Mouse (Mus musculus): ENCODE results near the gene Gm8113. TPM values are rescaled to one million over a fixed set of nuclear protein-coding genes. Genes with fewer than 3 reads are reported as not detected.
"Not testable (repeated sequence)": the region's sequence is repeated elsewhere in the genome, so short reads cannot be mapped to it uniquely, and the experiment has no call there.

Gm8113 gene
- polyA plus RNA-seq (2015; fragmentation: Nextera tagmentation; extraction: Ambion mirVana): 3.8 and 4.6 TPM in 2 replicates

- H3K27me3 ChIP-seq, H3K9me3 ChIP-seq, H3K4me1 ChIP-seq, H3K36me3 ChIP-seq: not testable (repeated sequence)
- peak; percentile 76; the same call in 1 of the 2 replicates for ATAC-seq (ENCODE audit: insufficient number of reproducible peaks, low FRiP score, low TSS enrichment, low read depth)
- H3K27ac ChIP-seq: peak within 1 kb of the TSS; percentile 87
- 8% methylated on average over 10 of the region's 10 CpGs for WGBS
- peak within 1 kb of the TSS; percentile 52 for H3K4me3 ChIP-seq
- H3K9ac ChIP-seq: peak within 1 kb of the TSS; percentile 31; the same call in 1 of the 2 replicates
- peak within 1 kb of the TSS; percentile 39 for H3K4me2 ChIP-seq
These were observed at the start of gene Gm8113 for GRCm38 (mm10) chr14:43924688-43925403. Gene Gm8113, plus strand, starts transcription at chr14:43925390.

GRCm38 (mm10) chr14:43875417-43875816 lies 49.8 kb upstream of the Gm8113 start, which contains the start of gene Ear1:
Gene Ear1, minus strand, starts transcription at chr14:43875517.
- not testable (repeated sequence) for H3K9ac ChIP-seq; H3K27me3 ChIP-seq; H3K4me3 ChIP-seq; ATAC-seq (ENCODE audit: insufficient number of reproducible peaks, low FRiP score, low TSS enrichment, low read depth); H3K4me1 ChIP-seq; H3K4me2 ChIP-seq; H3K9me3 ChIP-seq; H3K27ac ChIP-seq; H3K36me3 ChIP-seq
- 84% methylated on average over 3 of the region's 3 CpGs for WGBS

- not testable (repeated sequence) for H3K9ac ChIP-seq; ATAC-seq (ENCODE audit: insufficient number of reproducible peaks, low FRiP score, low TSS enrichment, low read depth); H3K27ac ChIP-seq; H3K4me2 ChIP-seq; H3K4me3 ChIP-seq; H3K36me3 ChIP-seq; H3K27me3 ChIP-seq; H3K4me1 ChIP-seq; H3K9me3 ChIP-seq
- 62% methylated on average over 1 of the region's 2 CpGs for WGBS
These were observed 47.4 kb upstream of the Gm8113 start for GRCm38 (mm10) chr14:43877789-43878188.

DNA sequence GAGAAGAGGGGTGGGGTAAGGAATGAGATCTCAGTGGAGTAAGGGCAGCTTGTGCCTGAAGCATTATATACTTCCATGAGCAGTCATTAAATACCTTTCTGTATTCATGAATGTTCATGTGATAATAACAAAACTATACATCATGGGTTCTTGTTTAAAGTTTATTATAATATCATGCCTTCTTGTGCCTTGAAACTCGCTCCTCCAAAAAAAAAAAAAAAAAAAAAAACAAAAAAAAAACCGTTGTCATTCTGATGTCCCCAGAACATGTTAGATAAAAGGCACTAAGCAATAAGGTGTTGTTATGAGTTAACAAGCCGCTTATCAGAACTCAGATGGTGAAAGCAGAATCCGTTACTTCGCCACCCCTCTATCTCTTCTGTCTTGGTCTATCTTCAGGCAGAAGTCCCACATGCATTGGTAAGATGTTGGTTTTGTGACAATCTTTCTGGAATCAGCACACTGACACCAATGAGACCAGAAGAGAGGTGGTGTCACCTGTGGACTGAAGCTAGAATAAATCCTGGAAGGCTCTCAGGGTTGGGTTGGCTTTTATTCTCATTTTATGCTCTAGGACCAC lies 45.1 kb upstream of the Gm8113 start:
- not testable (repeated sequence) for H3K27ac ChIP-seq; H3K4me3 ChIP-seq; H3K27me3 ChIP-seq; ATAC-seq (ENCODE audit: insufficient number of reproducible peaks, low FRiP score, low TSS enrichment, low read depth); H3K4me2 ChIP-seq; H3K9ac ChIP-seq; H3K36me3 ChIP-seq; H3K4me1 ChIP-seq; H3K9me3 ChIP-seq
- 86% methylated on average over 5 of the region's 5 CpGs for WGBS

DNA sequence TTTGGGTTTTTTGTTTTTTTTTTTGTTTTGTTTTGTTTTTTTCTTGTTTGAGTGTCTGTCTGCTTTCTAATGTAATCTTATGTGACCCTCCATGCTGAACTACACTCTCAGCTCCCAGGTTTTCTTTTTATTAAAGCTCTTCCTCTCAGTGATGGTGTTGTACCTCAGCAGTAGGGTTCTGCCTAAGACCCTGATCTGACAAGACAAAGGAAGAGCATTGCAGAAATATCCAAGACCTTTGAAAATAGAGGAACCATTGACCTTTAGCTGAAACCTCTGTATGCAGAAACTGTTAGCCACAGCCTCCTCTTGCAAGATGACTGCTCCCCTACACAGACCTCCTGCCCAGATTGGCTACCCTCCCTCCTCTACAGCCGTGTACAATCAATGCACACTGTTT lies 39.0 kb upstream of the Gm8113 start:
- not testable (repeated sequence) for ATAC-seq (ENCODE audit: insufficient number of reproducible peaks, low FRiP score, low TSS enrichment, low read depth); H3K27me3 ChIP-seq; H3K4me1 ChIP-seq; H3K9ac ChIP-seq; H3K4me3 ChIP-seq; H3K27ac ChIP-seq; H3K36me3 ChIP-seq; H3K9me3 ChIP-seq; H3K4me2 ChIP-seq
- 55% methylated on average over 1 of the region's 1 CpGs for WGBS

GRCm38 (mm10) chr14:43891288-43891687 lies 33.9 kb upstream of the Gm8113 start:
- not testable (repeated sequence) for H3K9me3 ChIP-seq; H3K4me2 ChIP-seq; ATAC-seq (ENCODE audit: insufficient number of reproducible peaks, low FRiP score, low TSS enrichment, low read depth); H3K27ac ChIP-seq; H3K4me1 ChIP-seq; H3K36me3 ChIP-seq; H3K9ac ChIP-seq; H3K27me3 ChIP-seq; H3K4me3 ChIP-seq
- 96% methylated on average over 1 of the region's 1 CpGs for WGBS

GRCm38 (mm10) chr14:43895357-43895756 lies 29.8 kb upstream of the Gm8113 start:
- H3K27me3 ChIP-seq, H3K4me1 ChIP-seq, H3K36me3 ChIP-seq, H3K4me2 ChIP-seq, H3K27ac ChIP-seq, H3K9me3 ChIP-seq, H3K4me3 ChIP-seq, H3K9ac ChIP-seq: not testable (repeated sequence)
- ATAC-seq (ENCODE audit: insufficient number of reproducible peaks, low FRiP score, low TSS enrichment, low read depth): 0 out of 2 replicates have a peak, but pooled peaks have one; percentile 40
- 26% methylated on average over 2 of the region's 2 CpGs for WGBS

- H3K4me3 ChIP-seq; H3K27me3 ChIP-seq; H3K4me1 ChIP-seq; H3K4me2 ChIP-seq; H3K9ac ChIP-seq; H3K9me3 ChIP-seq; ATAC-seq (ENCODE audit: insufficient number of reproducible peaks, low FRiP score, low TSS enrichment, low read depth); H3K27ac ChIP-seq; H3K36me3 ChIP-seq: not testable (repeated sequence)
- 86% methylated on average over 3 of the region's 3 CpGs for WGBS
These were observed 26.6 kb upstream of the Gm8113 start for GRCm38 (mm10) chr14:43898577-43898976.

GRCm38 (mm10) chr14:43918214-43918613 lies 7.0 kb upstream of the Gm8113 start:
- not testable (repeated sequence) for H3K27ac ChIP-seq; H3K36me3 ChIP-seq; H3K27me3 ChIP-seq; H3K9ac ChIP-seq; H3K9me3 ChIP-seq; H3K4me1 ChIP-seq; H3K4me3 ChIP-seq; ATAC-seq (ENCODE audit: insufficient number of reproducible peaks, low FRiP score, low TSS enrichment, low read depth); H3K4me2 ChIP-seq

DNA sequence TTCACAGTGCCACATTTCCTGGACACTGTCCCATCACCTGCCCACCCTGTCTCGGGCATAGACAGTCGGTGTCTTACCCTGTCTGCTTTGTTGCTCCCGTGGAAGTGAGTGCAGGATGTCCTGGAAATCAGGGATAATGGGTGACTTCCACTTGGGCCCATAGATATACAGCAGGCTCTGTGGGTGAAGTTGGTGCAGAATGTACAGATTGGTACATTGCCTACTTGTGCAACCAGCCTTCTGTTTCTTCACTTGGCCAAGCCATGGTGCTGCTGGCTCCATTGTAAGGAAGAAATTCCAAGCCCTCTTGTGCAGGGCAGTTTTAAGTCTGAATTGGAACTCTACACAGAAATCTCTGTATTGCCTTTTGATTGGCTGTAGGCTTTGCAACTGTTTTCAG lies 1.7 kb upstream of the Gm8113 start, which contains the start of gene Ear10:
TSS of gene Ear10 (minus strand) at position 101 of the 400 bp plus-strand sequence.
- H3K36me3 ChIP-seq; ATAC-seq (ENCODE audit: insufficient number of reproducible peaks, low FRiP score, low TSS enrichment, low read depth); H3K4me2 ChIP-seq; H3K27ac ChIP-seq; H3K9me3 ChIP-seq; H3K4me1 ChIP-seq; H3K27me3 ChIP-seq; H3K9ac ChIP-seq; H3K4me3 ChIP-seq: not testable (repeated sequence)
- 85% methylated on average over 3 of the region's 3 CpGs for WGBS

- Histone ChIP-seq H3K27ac (peak overlapping the region; percentile 87), H3K9ac (peak overlapping the region; percentile 31; the same call in 1 of the 2 replicates), H3K4me2 (peak overlapping the region; percentile 39), H3K4me3 (peak overlapping the region; percentile 52)
- not testable (repeated sequence) for H3K9me3 ChIP-seq; H3K36me3 ChIP-seq; H3K27me3 ChIP-seq; H3K4me1 ChIP-seq; ATAC-seq (ENCODE audit: insufficient number of reproducible peaks, low FRiP score, low TSS enrichment, low read depth)
- WGBS: 5% methylated on average over 21 of the region's 21 CpGs
These were observed 287 bp downstream of the Gm8113 start for GRCm38 (mm10) chr14:43925404-43925950.

GRCm38 (mm10) chr14:43932991-43933390 lies 7.8 kb downstream of the Gm8113 start:
- H3K36me3 ChIP-seq; H3K4me2 ChIP-seq; H3K9ac ChIP-seq; H3K9me3 ChIP-seq; H3K4me3 ChIP-seq; H3K27me3 ChIP-seq; H3K4me1 ChIP-seq; ATAC-seq (ENCODE audit: insufficient number of reproducible peaks, low FRiP score, low TSS enrichment, low read depth); H3K27ac ChIP-seq: not testable (repeated sequence)
- 17% methylated on average over 8 of the region's 8 CpGs for WGBS
